In the genomic region with DNA sequence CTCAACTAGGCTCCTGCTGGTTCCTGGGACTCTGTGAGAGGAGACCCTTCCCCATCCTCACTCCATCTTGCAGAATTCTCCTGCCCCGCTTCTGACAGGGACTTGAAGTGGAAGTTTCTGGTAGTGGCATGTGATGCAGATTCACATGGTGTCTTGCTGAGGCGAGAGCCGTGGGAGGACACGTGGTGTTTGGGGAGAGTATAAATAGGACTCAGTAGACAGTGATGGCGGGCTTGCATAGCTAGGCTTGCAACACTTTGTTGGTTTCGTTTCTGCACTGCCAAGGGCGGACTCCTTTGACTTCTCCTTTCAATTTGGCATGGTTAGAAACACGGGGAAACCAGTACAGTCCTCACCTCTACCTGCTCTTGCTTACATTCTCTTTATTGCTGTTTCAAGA, we compare ENCODE assay signal across 12 mouse cellular contexts. TPM values are rescaled to one million over a fixed set of nuclear protein-coding genes. Genes with fewer than 3 reads are reported as not detected.
DNase-seq lines count a peak whose midpoint lies in the region.
"Had no signal": no experiment of that assay in that cellular context is flagged by ENCODE, and none has a peak within 500 bp of the region (broad histone marks: within the 10 kb centered on the region; RNA-seq: fewer than 3 reads in every experiment).

No protein-coding gene starts in this region.

- no peaks in the 10 kb centered on the region for H3K4me1 ChIP-seq in heart, embryonic 10.5 days
- H3K4me1 ChIP-seq: embryonic facial prominence, embryonic 10.5 days; neural tube, embryonic 15.5 days had no signal

- no peaks in the 10 kb centered on the region; the same call in 1 of the 2 replicates for H3K79me2 ChIP-seq in macrophage (ENCODE audit: inconsistent target)

- 81% methylated on average over 8 of the region's 8 CpGs for WGBS in heart, embryonic 10.5 days
- 0% methylated on average over 8 of the region's 8 CpGs for WGBS in macrophage (ENCODE audit: missing documents)

- H3K4me3 ChIP-seq in heart, embryonic 10.5 days: no peak overlapping the region
- no peak overlapping the region for H3K4me3 ChIP-seq in macrophage (ENCODE audit: inconsistent target)
- H3K4me3 ChIP-seq: embryonic facial prominence, embryonic 10.5 days; neural tube, embryonic 15.5 days had no signal

- H3K27me3 ChIP-seq in heart, embryonic 10.5 days (ENCODE audit: insufficient read depth, poor library complexity, severe bottlenecking): no peaks in the 10 kb centered on the region
- H3K27me3 ChIP-seq: neural tube, embryonic 15.5 days had no signal

- H3K36me3 ChIP-seq in heart, embryonic 10.5 days: no peaks in the 10 kb centered on the region
- H3K36me3 ChIP-seq in macrophage (ENCODE audit: inconsistent target): no peaks in the 10 kb centered on the region
- H3K36me3 ChIP-seq: embryonic facial prominence, embryonic 10.5 days; neural tube, embryonic 15.5 days had no signal

- peak; percentile 57 for DNase-seq in right cerebral cortex, adult 18-20 months
- no peak for DNase-seq in right cerebral cortex, postnatal 25 days
- peak; percentile 61 for DNase-seq in heart, embryonic 10.5 days (ENCODE audit: low spot score)
- peak; percentile 70 for DNase-seq in telencephalon, adult 2 months (ENCODE audit: low read depth, low spot score)
- DNase-seq in urinary bladder, postnatal 4 days (ENCODE audit: low spot score in 2 of 2): no peak
- DNase-seq in Muller cell, postnatal 12 days (ENCODE audit: inconsistent ontology term): no peak
- DNase-seq: gastrocnemius, postnatal 10 days; kidney, adult 8-10 months; thymus, postnatal 14 days had no signal

- no peaks in the 10 kb centered on the region for H3K9me3 ChIP-seq in heart, embryonic 10.5 days
- H3K9me3 ChIP-seq: embryonic facial prominence, embryonic 10.5 days; neural tube, embryonic 15.5 days had no signal

- H3K27ac ChIP-seq in heart, embryonic 10.5 days: no peak overlapping the region
- peak overlapping the region; percentile 99 for H3K27ac ChIP-seq in macrophage
- H3K27ac ChIP-seq: embryonic facial prominence, embryonic 10.5 days; neural tube, embryonic 15.5 days had no signal

RNA-seq across cellular contexts. Expression of a gene that starts 11.8 kb away (rescaled TPM):
- polyA plus RNA-seq in heart, embryonic 10.5 days (2016; fragmentation: Nextera tagmentation; extraction: Ambion mirVana): not detected in 2 replicates
- 100 to 1,000 TPM in 23 of 26 experiments, 10 to 100 TPM in 3; 76.8 to 200 (median 144) TPM for total RNA-seq in macrophage (2018; cell fraction: chromatin; rRNA removed)
- 100 to 1,000 TPM; 293 to 703 (median 450) TPM for total RNA-seq in macrophage (2018; cell fraction: cytosol; rRNA removed)
- total RNA-seq in macrophage (2018; cell fraction: nucleus; rRNA removed): 100 to 1,000 TPM; 156 to 447 (median 313) TPM
- 199 to 492 TPM (median 394 TPM) in 3 replicates for polyA plus RNA-seq in macrophage (2018)

RNA-seq across cellular contexts. Expression of a gene that starts 33.8 kb away (rescaled TPM):
- not detected in 2 replicates for polyA plus RNA-seq in heart, embryonic 10.5 days (2016; fragmentation: Nextera tagmentation; extraction: Ambion mirVana)
- total RNA-seq in macrophage (2018; cell fraction: chromatin; rRNA removed): 1,000 to 10,000 TPM in 9 of 26 experiments, 100 to 1,000 TPM in 17; 248 to 1,912 (median 729) TPM
- 1,000 to 10,000 TPM in 1 of 26 experiments, 100 to 1,000 TPM in 25; 219 to 1,276 (median 582) TPM for total RNA-seq in macrophage (2018; cell fraction: cytosol; rRNA removed)
- 1,000 to 10,000 TPM in 13 of 26 experiments, 100 to 1,000 TPM in 13; 184 to 2,064 (median 1,037) TPM for total RNA-seq in macrophage (2018; cell fraction: nucleus; rRNA removed)
- polyA plus RNA-seq in macrophage (2018): 92.5 to 257 TPM (median 179 TPM) in 3 replicates
- polyA plus RNA-seq: embryonic facial prominence, embryonic 10.5 days had no signal

Comparison
In these comparisons a context has a peak if more than half of its experiments do, and no peak if none do; other contexts are left out.
1. DNase-seq: peak in right cerebral cortex, adult 18-20 months (single experiment), heart, embryonic 10.5 days (single experiment) and telencephalon, adult 2 months (single experiment); none in right cerebral cortex, postnatal 25 days (single experiment), urinary bladder, postnatal 4 days (0 of 2) and Muller cell, postnatal 12 days (single experiment).
2. RNA of a gene that starts 11.8 kb away (polyA plus RNA-seq): 199 to 492 TPM in macrophage; not detected in heart, embryonic 10.5 days; every median in the first group is over 100 times any median in the second.
3. RNA of a gene that starts 33.8 kb away (polyA plus RNA-seq): 92.5 to 257 TPM in macrophage; not detected in heart, embryonic 10.5 days; every median in the first group is over 10 times any median in the second.